Mouse (Mus musculus) spleen, adult 18-20 months (tissue): ENCODE measurements around the gene Eif3i.

ENCODE experiments used
- DNase-seq, 2 experiments: peaks; one replicate each; pipeline ENCODE4 v3.0.0; 2022; ENCODE audit warnings: mixed read lengths in 2 of 2

Eif3i gene

GRCm38 (mm10) chr4:129600233-129601158, at the start of gene Eif3i, which contains the start of gene Tmem234:
Gene Eif3i, minus strand, starts transcription at chr4:129600648.
Gene Tmem234, plus strand, starts transcription at chr4:129600668.
- peak; percentile 69 to 74 for DNase-seq

DNA sequence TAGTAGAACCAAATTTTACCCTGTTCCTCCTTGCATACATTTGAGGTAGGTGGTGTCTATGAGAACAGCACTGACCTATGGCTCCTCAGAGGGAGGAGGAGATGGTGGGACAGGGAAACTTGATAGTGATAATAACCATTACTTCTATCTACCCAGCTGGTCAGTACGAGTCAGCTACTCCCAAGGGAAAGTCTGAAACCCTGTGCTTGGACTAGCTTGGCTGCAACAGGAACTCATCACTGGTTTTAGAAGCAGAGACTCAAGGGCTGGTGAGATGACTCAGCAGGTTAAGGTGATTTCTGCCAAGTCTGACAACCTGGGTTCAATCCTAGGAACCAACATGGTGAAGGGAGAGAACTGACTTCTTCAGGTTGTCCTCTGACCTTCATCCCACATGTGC, 48.2 kb upstream of the Eif3i start:
- no peak for DNase-seq

- no peak for DNase-seq
Observed at GRCm38 (mm10) chr4:129645204-129645603, 44.8 kb upstream of the Eif3i start.

- no peak for DNase-seq
Observed at GRCm38 (mm10) chr4:129641756-129642155, 41.3 kb upstream of the Eif3i start.

DNA sequence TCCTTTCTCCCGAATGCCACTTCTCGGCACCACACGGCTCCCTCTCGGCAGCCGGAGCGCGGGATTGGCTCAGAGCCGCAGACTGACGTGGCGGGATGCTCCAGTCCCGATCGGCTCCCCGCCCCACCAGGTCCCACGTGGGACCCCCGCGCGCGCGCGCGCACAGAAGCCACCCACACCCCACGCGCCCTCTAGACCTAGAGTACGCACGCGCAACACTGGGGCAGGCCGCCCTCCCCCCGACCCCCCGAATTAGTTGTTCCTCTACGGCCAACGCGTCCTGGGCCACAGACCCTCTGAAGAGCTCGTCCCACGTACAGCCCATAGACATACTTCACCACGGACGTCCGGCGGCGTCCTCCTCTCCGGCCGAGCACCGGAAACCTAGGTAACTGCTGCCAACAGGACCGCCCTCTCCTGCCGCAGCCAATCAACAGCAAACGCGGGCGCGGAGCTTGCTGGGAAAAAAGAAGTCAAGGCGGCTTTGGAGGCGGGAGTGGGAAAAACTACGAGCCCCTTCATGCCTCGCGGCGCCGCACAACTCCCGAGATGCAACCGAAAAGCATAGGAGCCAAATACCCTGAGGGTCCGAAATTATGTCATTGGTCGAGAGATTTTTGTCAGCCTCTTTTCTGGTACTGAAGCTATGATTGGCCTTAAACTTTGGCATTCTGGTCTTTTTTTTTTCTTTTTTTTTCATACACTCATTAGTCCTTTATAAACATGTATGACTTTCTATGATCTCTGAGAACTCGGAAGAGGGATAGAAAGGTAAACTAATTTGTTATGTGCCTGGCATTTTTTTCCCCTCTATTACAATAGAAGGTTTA, 40.4 kb upstream of the Eif3i start, which contains the start of gene Txlna:
Gene Txlna, minus strand, starts transcription at position 428 of the 830 bp plus-strand sequence.
- DNase-seq: peak; percentile 91 to 92

DNA sequence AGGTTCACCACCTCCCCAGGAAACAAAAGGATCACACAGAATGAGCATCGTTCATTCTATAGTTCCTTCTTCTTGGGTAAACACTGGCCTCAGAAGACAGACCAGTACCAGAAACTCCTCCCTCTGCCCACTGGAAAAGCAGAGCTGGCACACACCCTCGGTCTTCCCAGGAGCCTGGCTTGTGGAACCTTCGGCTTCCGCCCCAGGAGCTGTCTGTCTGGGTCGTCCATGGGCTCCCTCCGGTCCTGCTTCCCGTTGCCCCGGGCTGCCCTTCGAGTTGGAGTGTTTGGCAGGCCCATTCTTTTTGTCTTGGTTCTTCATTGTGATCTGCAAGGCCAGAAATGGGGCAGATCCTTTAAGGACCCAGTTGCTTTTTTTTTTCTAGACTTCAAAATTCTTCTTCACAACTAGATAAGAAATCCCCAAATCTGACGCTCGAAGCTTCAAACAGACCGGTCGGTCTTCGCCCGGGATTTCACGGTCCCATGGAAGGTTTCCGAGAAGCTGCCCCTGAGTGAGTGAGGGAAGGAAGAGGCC, 39.7 kb upstream of the Eif3i start:
- DNase-seq: no peak

- no peak for DNase-seq
Observed at GRCm38 (mm10) chr4:129639221-129639620, 38.8 kb upstream of the Eif3i start.

- DNase-seq: no peak
Observed at GRCm38 (mm10) chr4:129633852-129634251, 33.4 kb upstream of the Eif3i start.

DNA sequence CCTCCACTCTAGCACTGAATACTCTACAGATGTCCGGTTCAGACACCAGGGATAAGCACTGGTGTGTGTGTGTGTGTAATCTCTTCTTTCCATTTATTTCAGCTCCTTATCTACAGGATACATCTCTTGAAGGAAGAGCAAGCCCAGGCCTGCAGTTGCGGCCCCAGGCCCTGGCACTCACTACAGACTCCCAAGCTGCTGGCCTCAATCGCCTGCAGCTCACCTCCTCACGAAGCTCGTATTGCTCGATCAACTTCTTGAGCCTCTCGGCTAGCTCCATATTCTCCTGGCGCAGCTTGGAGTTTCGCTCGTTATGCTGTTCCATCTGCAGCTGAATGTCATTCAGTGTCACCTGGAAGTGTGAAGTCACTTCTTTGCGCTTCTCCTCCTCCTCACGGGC, 31.4 kb upstream of the Eif3i start:
- DNase-seq: no peak

GRCm38 (mm10) chr4:129630944-129631343, 30.5 kb upstream of the Eif3i start:
- DNase-seq: no peak

- DNase-seq: no peak
Observed at GRCm38 (mm10) chr4:129626035-129626434, 25.6 kb upstream of the Eif3i start.

- no peak for DNase-seq
Observed at GRCm38 (mm10) chr4:129625496-129625895, 25.0 kb upstream of the Eif3i start.

- DNase-seq: peak; percentile 69 to 75
Observed at GRCm38 (mm10) chr4:129625029-129625370, 24.6 kb upstream of the Eif3i start.

- DNase-seq: peak; percentile 60 to 69
Observed at GRCm38 (mm10) chr4:129624281-129625028, 24.0 kb upstream of the Eif3i start.

- DNase-seq: peak in 1 of 2 experiments; percentile 19
Observed at GRCm38 (mm10) chr4:129623681-129624091, 23.2 kb upstream of the Eif3i start, which contains the start of gene Ccdc28b. Gene Ccdc28b, minus strand, starts transcription at chr4:129623947.

GRCm38 (mm10) chr4:129622803-129623535, 22.5 kb upstream of the Eif3i start:
- no peak for DNase-seq

DNA sequence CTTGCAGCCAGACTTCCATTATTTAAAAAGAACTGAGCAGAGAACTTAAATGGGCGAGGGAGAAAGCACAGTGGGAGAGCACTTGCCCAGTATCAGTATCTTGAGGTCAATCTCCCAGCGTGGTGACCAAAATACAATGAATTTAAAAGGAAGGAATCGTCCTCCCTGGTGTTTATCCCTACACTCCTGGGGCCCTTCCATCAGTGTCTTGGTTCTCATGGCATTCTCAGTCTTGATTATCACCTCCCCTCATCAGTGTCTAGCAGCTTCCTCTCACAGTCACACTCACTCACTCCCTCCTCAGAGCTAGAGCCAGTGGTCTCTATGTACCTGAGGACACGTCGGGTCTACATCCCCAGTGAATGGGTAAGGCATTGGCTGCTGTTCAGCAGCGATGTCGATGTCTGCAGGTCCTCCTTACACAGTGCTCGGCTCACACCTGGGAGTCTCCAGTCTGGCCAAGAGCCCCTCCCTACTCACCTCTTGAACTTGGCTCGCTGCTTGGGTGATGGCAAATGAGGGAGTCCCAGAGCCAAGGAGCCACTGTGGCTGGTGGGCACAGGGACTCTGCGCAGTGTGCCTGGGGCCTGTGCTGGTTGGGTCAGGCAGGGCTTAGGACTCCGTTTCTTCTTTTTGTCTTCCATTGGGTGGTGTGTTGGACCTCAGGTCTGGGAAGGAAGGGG, 21.8 kb upstream of the Eif3i start:
- no peak for DNase-seq

DNA sequence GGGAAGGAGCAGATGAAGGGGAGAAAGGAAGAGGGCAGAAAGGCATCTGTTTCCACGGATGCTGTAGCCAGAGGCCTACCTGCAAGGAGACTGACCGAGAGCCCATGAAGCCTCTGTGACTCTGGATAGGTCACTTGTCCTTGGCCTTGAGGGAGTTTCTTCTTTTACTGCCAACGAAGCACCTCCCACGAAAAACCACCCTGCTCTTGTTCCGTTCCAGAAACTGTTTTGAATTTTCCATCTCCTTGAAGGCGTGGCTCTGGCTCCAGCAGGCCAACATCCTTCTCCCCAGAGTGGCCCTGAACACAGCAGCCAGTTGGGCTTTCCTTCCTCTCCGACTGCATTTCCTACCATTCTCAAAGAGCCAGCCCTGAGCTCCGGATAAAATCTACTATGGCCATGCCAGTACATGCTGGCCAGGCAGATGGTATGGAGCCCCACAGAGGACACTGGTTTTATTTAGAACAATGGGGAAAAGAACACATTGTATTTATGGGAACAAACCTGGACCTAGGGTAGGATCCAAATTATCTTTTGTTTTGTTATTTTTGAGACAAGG, 20.9 kb upstream of the Eif3i start:
- DNase-seq: no peak

DNA sequence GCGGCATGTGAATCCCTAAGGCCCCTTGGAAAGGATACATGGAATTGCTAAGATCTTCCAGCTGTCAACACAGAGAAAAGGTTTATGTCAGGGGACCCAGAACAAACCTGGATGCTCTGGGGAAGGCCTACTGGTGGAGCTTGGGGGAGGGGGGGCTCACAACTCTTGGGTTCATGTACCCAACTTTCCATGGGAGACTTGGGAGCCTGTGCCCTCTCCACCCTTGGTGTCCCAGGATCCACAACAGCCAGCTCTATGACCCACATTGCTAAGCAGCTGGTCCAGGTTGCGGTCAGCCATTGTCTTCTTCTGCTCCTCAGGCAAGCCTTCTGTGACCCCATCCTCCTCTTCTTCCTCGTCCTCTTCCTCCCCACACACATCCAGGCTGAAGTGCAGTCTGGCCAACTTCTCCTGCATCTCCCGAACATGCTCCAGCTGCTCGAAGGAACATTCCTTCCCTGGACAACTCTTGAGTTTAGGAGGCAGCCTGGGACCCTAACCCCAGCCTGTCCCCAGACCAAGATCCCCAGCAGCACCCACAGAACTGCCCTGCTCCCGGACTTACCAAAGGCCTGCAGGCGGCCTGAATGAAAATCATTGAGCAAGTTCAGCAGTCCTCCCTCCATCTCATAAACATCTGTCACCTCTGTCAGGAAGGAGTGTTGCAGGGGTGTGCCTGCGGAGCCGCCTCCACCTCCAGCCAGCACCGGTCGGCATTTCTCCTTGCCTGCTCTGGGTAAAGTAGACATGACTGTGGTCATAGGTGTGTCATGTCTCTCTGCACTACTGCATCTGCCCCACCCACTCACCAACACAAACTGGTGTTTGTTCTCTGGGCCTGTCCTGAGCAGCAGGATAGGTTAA, 20.2 kb upstream of the Eif3i start:
- DNase-seq: no peak
